Mouse (Mus musculus): ENCODE results near the gene Pdpr.
"Not testable (repeated sequence)": the region's sequence is repeated elsewhere in the genome, so short reads cannot be mapped to it uniquely, and the experiment has no call there.

GRCm38 (mm10) chr8:111092326-111092725 is 2.1 kb upstream of the Pdpr start, which contains the start of gene Clec18a:
- TF ChIP-seq CTCF, EP300 (IDR thresholded peaks at IDR 0.05): not testable (repeated sequence)
